Mouse (Mus musculus): ENCODE measurements around the gene Tmem242. TPM values are rescaled to one million over a fixed set of nuclear protein-coding genes. Genes with fewer than 3 reads are reported as not detected.
A peak's percentile ranks its signal among the peaks of the same experiment; 100 is the strongest.

Gene Tmem242
- polyA plus RNA-seq (2014; fragmentation: Nextera tagmentation; extraction: Ambion mirVana): 124 and 135 TPM in 2 replicates

DNA sequence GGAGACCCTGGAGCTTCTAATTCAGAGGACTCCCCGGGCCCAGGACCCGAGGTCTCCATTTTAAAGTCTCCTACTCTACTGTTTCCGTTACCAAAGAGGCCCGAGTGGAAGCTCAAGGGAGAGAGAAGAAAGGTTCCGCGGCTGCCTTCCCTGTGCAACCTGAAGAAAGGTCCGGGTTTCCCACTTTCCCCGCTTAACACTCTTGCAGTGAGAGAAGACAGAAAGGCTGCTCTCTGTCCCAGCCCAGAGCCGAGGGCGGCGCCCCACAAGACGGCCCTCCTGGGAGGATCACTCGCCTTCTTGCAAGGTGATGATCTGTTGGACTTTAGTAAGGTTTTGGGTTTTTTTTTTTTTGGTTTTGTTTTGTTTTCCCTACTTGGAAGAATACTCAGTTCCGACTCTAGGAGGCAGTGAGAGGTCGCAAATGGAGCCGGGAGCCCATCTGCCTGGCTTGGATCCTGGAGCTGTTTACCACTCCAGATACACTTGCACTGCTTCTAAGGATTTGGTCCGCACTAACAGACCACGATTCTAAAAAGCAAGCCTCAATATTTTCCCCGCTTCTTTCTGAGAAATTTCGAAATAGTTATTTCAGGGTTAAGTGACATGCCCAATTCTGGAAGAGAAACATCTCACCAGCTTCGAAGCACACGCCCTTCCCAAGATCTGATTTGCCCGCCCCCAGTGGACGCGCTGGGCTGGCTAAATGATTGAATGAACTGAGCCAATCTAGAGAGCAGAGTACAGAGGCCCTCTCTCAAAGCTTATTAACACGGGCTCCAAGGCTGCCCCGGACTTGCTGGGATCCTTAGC, at the start of gene Tmem242:
TSS of gene Tmem242 (minus strand) at position 101 of the 813 bp plus-strand sequence.
- H3K9ac ChIP-seq (ENCODE audit: low read length): peak within 1 kb of the TSS; percentile 78
- 0% methylated on average over 27 of the region's 27 CpGs for WGBS
- H3K4me2 ChIP-seq (ENCODE audit: low read length): peak within 1 kb of the TSS; percentile 97
- peaks cover 18% of the 10 kb centered on the region for H3K36me3 ChIP-seq (ENCODE audit: control insufficient read depth, insufficient read depth, low read length)
- ATAC-seq (replicated peaks; ENCODE audit: low FRiP score, low TSS enrichment, low read depth) (peak; percentile 91), DNase-seq (ENCODE audit: low spot score) (peak; percentile 99)
- peak within 1 kb of the TSS; percentile 83 for H3K4me3 ChIP-seq (ENCODE audit: low read depth, low read length)
- peaks cover 15% of the 10 kb centered on the region for H3K4me1 ChIP-seq (replicated peaks; ENCODE audit: control insufficient read depth, insufficient read depth, low read length)
- no peaks in the 10 kb centered on the region for H3K9me3 ChIP-seq (ENCODE audit: control insufficient read depth, low read length)
- peak within 1 kb of the TSS; percentile 57; the same call in 1 of the 2 replicates for H3K27ac ChIP-seq (ENCODE audit: low read depth)
- H3K27me3 ChIP-seq (replicated peaks; ENCODE audit: control insufficient read depth, insufficient read depth, low read length): no peaks in the 10 kb centered on the region

DNA sequence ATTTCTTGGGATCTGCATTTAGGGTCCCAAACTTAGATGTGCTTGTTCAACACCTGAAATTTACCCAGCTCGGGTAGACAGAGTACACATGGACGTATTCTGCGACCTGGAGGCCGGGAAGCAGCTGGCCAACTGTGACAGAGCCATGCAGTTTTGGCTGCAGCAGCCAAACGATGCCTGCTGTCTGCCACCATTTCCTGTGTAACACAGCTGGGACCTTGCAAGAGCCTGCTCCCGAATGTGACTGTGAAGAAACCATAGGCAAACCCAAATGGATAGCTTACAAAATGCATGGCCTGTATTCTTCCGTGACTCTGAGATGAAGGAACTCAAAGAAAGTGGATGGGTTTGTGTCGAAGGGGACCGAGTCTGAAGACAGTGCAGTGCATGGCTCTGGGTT, 48.1 kb upstream of the Tmem242 start:
- H3K4me1 ChIP-seq (replicated peaks; ENCODE audit: control insufficient read depth, insufficient read depth, low read length): no peaks in the 10 kb centered on the region
- WGBS: 44% methylated on average over 9 of the region's 9 CpGs
- no peak for ATAC-seq (replicated peaks; ENCODE audit: low FRiP score, low TSS enrichment, low read depth)
- H3K4me2 ChIP-seq (ENCODE audit: low read length): no peak overlapping the region
- 0 out of 2 replicates have a peak, but pooled peaks cover 4% of the 10 kb centered on the region for H3K9me3 ChIP-seq (ENCODE audit: control insufficient read depth, low read length)
- H3K36me3 ChIP-seq (ENCODE audit: control insufficient read depth, insufficient read depth, low read length): no peaks in the 10 kb centered on the region
- H3K4me3 ChIP-seq (ENCODE audit: low read depth, low read length): no peak overlapping the region
- no peak overlapping the region for H3K27ac ChIP-seq (ENCODE audit: low read depth)
- no peak overlapping the region for H3K9ac ChIP-seq (ENCODE audit: low read length)
- DNase-seq (ENCODE audit: low spot score): no peak
- no peaks in the 10 kb centered on the region for H3K27me3 ChIP-seq (replicated peaks; ENCODE audit: control insufficient read depth, insufficient read depth, low read length)

DNA sequence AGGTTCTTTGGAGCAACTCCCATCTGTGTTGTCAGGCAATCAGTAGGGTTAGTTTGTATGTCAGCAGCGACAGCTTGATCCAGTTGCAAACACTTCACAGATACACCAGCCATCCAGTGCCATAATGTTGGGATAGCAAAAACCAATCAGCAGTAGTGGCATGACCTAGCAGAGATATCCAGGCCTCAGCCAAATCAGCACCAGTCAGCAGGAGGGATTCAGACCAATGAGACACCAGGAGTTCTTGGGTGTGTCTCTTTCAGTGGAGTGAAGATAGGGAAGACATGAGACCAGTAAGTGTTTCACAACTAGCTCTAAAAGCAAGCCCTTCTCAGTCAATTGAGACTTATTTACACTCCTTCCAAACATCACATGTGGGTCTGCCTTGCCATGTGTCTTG, 44.6 kb upstream of the Tmem242 start:
- Histone ChIP-seq H3K9me3 (ENCODE audit: control insufficient read depth, low read length) (0 out of 2 replicates have a peak, but pooled peaks cover 4% of the 10 kb centered on the region), H3K4me1 (replicated peaks; ENCODE audit: control insufficient read depth, insufficient read depth, low read length) (no peaks in the 10 kb centered on the region), H3K27me3 (replicated peaks; ENCODE audit: control insufficient read depth, insufficient read depth, low read length) (no peaks in the 10 kb centered on the region), H3K36me3 (ENCODE audit: control insufficient read depth, insufficient read depth, low read length) (no peaks in the 10 kb centered on the region), H3K4me2 (ENCODE audit: low read length) (no peak overlapping the region), H3K4me3 (ENCODE audit: low read depth, low read length) (no peak overlapping the region), H3K9ac (ENCODE audit: low read length) (no peak overlapping the region), H3K27ac (ENCODE audit: low read depth) (no peak overlapping the region)
- 88% methylated on average over 1 of the region's 1 CpGs for WGBS
- ATAC-seq (replicated peaks; ENCODE audit: low FRiP score, low TSS enrichment, low read depth): no peak
- DNase-seq (ENCODE audit: low spot score): no peak

DNA sequence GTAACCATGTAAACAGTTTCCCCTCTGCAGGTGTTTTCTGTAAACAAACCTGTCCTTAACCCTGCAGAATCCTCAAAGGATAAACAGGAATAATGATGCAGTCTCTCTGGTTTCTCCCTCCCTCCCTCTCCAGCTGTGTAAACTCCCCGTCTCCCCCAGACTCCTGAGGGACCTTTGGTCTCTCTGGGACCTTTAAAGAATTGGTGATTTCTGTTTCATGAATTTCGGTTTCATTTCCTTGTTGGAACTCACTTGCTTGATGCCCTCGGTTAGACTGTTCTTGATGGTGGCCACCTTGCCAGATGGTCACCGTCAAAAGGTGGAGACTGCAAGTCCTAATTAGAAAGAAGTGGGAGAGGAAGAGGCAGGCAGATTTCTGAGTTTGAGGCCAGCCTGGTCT, 43.4 kb upstream of the Tmem242 start:
- Histone ChIP-seq H3K4me1 (replicated peaks; ENCODE audit: control insufficient read depth, insufficient read depth, low read length) (no peaks in the 10 kb centered on the region), H3K9me3 (ENCODE audit: control insufficient read depth, low read length) (0 out of 2 replicates have a peak, but pooled peaks cover 4% of the 10 kb centered on the region), H3K36me3 (ENCODE audit: control insufficient read depth, insufficient read depth, low read length) (no peaks in the 10 kb centered on the region), H3K4me3 (ENCODE audit: low read depth, low read length) (no peak overlapping the region), H3K27me3 (replicated peaks; ENCODE audit: control insufficient read depth, insufficient read depth, low read length) (no peaks in the 10 kb centered on the region), H3K27ac (ENCODE audit: low read depth) (no peak overlapping the region), H3K4me2 (ENCODE audit: low read length) (no peak overlapping the region), H3K9ac (ENCODE audit: low read length) (no peak overlapping the region)
- DNase-seq (ENCODE audit: low spot score) (no peak), ATAC-seq (replicated peaks; ENCODE audit: low FRiP score, low TSS enrichment, low read depth) (no peak)
- 44% methylated on average over 4 of the region's 4 CpGs for WGBS

DNA sequence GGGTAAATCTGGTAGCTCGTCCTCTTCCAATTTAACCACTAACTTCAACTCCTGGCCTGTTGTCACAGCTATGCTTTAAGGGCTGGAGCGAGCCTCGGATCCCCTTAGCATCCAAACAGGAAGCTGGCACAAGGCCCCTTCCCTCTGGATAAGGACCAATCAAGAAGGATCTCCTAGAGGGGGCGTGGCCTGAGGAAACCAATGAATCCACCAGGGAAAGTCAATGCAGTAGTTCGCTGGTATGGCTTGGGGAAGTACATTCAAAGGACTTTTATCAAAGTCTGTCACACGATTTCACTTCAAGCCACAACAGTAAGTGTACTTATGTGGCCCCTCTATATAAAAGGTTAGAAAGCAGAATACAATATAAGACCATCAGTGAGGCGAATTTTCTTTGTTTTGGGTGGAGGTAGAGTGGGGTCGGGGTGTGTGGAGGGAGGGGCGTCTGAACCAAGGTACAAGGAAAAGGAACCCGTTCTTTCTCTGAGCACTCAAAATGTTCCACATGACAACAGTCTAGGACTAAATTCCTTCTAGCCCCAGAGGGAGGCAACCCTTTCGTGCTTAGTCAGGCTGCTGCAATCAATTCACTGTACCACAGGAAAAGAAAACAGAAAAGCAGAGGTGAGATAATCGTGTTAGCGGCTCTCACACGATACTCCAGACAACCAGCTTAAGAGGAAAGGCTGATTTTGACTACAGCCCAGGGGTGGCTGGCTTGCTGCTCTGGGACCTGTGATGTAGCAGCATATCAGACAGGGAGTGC, 36.1 kb upstream of the Tmem242 start:
- no peak for ATAC-seq (replicated peaks; ENCODE audit: low FRiP score, low TSS enrichment, low read depth)
- Histone ChIP-seq H3K36me3 (ENCODE audit: control insufficient read depth, insufficient read depth, low read length) (no peaks in the 10 kb centered on the region), H3K4me1 (replicated peaks; ENCODE audit: control insufficient read depth, insufficient read depth, low read length) (no peaks in the 10 kb centered on the region), H3K9ac (ENCODE audit: low read length) (no peak overlapping the region), H3K27ac (ENCODE audit: low read depth) (no peak overlapping the region), H3K27me3 (replicated peaks; ENCODE audit: control insufficient read depth, insufficient read depth, low read length) (no peaks in the 10 kb centered on the region), H3K4me3 (ENCODE audit: low read depth, low read length) (no peak overlapping the region), H3K4me2 (ENCODE audit: low read length) (no peak overlapping the region), H3K9me3 (ENCODE audit: control insufficient read depth, low read length) (no peaks in the 10 kb centered on the region)
- 63% methylated on average over 14 of the region's 14 CpGs for WGBS
- no peak for DNase-seq (ENCODE audit: low spot score)

DNA sequence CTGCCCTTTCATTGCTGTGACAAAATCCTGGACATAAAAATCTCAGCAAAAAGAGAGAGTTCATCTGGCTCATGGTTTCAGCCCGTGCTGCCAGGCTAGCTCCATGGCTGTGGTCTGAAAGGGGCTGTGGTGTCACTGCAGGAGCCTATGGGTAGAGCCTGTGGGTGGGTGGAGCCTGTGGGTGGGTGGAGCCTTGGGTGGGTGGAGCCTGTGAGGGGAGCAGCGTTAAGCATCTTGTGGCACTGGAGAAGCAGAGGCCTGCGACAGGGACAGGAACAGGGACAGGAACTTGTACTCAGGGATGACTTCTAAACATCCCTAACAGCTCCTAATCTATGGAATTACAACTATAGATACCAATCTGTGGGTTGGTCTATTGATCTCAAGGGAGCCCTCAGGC, 32.2 kb upstream of the Tmem242 start:
- no peak overlapping the region for H3K4me2 ChIP-seq (ENCODE audit: low read length)
- H3K4me3 ChIP-seq (ENCODE audit: low read depth, low read length): no peak overlapping the region
- no peak overlapping the region for H3K27ac ChIP-seq (ENCODE audit: low read depth)
- H3K27me3 ChIP-seq (replicated peaks; ENCODE audit: control insufficient read depth, insufficient read depth, low read length): no peaks in the 10 kb centered on the region
- H3K9ac ChIP-seq (ENCODE audit: low read length): no peak overlapping the region
- H3K4me1 ChIP-seq (replicated peaks; ENCODE audit: control insufficient read depth, insufficient read depth, low read length): no peaks in the 10 kb centered on the region
- 45% methylated on average over 3 of the region's 3 CpGs for WGBS
- no peak for ATAC-seq (replicated peaks; ENCODE audit: low FRiP score, low TSS enrichment, low read depth)
- no peaks in the 10 kb centered on the region for H3K36me3 ChIP-seq (ENCODE audit: control insufficient read depth, insufficient read depth, low read length)
- no peak for DNase-seq (ENCODE audit: low spot score)
- no peaks in the 10 kb centered on the region for H3K9me3 ChIP-seq (ENCODE audit: control insufficient read depth, low read length)

DNA sequence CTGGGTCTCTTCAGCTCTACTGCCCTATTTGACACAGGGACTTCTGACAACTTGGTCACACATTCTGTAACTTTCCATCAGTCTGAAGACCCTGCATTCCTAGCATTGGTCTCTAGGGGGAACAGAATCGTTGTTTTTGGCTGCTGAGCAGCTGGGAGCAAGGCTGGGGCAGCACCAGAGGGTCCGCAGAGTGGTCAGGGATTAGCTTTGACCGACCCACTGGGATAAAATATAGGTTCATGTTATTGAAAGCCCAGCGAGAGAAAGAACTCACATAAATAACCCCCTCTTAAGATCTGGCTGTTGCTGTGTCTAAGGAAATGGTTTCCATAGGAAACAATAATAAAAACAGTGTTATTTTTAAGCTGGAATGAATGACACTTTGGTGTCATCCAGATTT, 27.1 kb upstream of the Tmem242 start:
- no peaks in the 10 kb centered on the region for H3K27me3 ChIP-seq (replicated peaks; ENCODE audit: control insufficient read depth, insufficient read depth, low read length)
- no peak overlapping the region for H3K4me2 ChIP-seq (ENCODE audit: low read length)
- no peaks in the 10 kb centered on the region for H3K9me3 ChIP-seq (ENCODE audit: control insufficient read depth, low read length)
- H3K27ac ChIP-seq (ENCODE audit: low read depth): no peak overlapping the region
- H3K9ac ChIP-seq (ENCODE audit: low read length): no peak overlapping the region
- DNase-seq (ENCODE audit: low spot score) (no peak), ATAC-seq (replicated peaks; ENCODE audit: low FRiP score, low TSS enrichment, low read depth) (no peak)
- H3K36me3 ChIP-seq (ENCODE audit: control insufficient read depth, insufficient read depth, low read length): no peaks in the 10 kb centered on the region
- no peaks in the 10 kb centered on the region for H3K4me1 ChIP-seq (replicated peaks; ENCODE audit: control insufficient read depth, insufficient read depth, low read length)
- 48% methylated on average over 4 of the region's 4 CpGs for WGBS
- no peak overlapping the region for H3K4me3 ChIP-seq (ENCODE audit: low read depth, low read length)

DNA sequence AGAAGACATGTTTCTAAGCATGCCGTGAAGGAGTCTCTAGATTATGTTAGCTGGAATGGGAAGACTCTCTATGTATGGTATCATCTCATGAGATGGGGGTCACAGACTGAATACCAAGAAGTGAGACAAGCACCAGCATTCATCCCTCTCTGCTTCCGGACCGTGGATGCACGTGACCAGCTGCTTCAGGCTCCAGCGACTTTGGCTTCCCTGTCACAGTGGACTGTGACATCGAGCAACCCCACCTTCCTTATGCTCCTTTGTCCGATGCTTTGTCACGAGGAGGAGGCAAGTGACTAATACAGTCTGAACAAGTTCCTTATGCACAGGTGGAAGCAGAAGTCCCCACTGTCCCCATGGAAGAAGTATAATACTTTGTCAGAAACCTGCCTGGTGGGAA, 26.7 kb upstream of the Tmem242 start:
- WGBS: 86% methylated on average over 8 of the region's 8 CpGs
- Histone ChIP-seq H3K36me3 (ENCODE audit: control insufficient read depth, insufficient read depth, low read length) (no peaks in the 10 kb centered on the region), H3K4me2 (ENCODE audit: low read length) (no peak overlapping the region), H3K9ac (ENCODE audit: low read length) (no peak overlapping the region), H3K4me1 (replicated peaks; ENCODE audit: control insufficient read depth, insufficient read depth, low read length) (no peaks in the 10 kb centered on the region), H3K27me3 (replicated peaks; ENCODE audit: control insufficient read depth, insufficient read depth, low read length) (no peaks in the 10 kb centered on the region), H3K4me3 (ENCODE audit: low read depth, low read length) (no peak overlapping the region), H3K27ac (ENCODE audit: low read depth) (no peak overlapping the region), H3K9me3 (ENCODE audit: control insufficient read depth, low read length) (no peaks in the 10 kb centered on the region)
- DNase-seq (ENCODE audit: low spot score) (no peak), ATAC-seq (replicated peaks; ENCODE audit: low FRiP score, low TSS enrichment, low read depth) (no peak)

Measured in intestine, embryonic 14.5 days (tissue).